Mouse (Mus musculus) retina, postnatal 7 days (tissue): ENCODE results near the gene Psmb8.
A peak's percentile ranks its signal among the peaks of the same experiment; 100 is the strongest.

Experiments used
- DNase-seq: peaks from one replicate; pipeline ENCODE4 v3.0.0-alpha.2; 2012; ENCODE audit warnings: low read depth, low spot score

The Psmb8 gene

DNA sequence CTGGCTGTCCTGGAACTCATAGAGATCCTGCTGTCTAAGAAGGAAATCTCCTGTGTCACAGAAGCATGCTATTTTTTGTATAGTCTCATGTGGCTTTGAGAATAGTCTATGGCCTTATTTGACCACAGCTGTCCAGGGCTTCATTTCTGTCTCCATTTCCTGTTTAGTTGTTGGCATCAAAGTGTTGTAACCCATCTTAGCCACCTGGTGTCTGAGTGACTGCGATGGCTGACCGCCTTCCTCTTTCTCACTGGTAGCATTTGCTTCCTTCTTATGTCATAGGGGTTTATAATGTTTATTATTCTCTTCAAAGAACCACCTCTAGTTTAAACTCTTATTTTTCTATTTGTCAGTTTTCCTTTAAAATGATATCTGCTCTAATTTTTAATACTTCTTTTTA, 51.2 kb downstream of the Psmb8 start:
- no peak for DNase-seq

DNA sequence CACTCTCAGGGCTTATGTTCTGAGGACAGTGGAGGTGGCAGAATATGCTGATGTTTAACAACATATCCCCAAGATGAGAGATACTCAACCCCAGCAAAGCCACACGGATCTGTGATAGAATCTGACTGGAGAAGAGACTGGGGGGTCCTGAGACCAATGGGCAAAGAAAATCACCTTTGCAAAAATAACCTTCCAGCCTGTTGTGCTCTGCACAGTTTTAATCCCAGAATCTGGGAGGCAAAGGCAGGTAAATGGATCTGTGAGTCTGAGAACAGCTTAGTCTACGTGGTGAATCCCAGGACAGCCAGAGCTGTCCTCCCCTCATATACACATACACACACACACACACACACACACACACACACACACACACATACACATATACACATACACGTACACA, 51.8 kb downstream of the Psmb8 start:
- DNase-seq = no peak

DNA sequence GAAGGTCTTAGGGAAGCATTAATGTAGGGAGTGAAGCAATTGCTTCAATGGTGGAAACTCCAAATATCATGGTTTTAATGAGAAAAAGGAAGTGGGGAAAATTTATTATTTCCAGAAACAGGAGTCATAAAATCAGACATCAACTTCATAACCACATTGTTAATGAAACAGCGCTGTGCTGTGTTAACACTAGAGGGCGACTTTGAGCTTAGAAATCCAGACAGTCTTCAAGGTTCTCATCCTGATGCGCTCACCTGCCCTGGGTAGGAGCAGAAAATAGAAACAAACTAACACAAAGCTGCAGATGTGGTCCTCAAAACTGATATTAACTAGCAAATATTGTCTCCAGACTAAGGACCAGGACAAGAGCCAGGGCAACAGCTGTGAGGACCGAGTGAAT, 52.4 kb downstream of the Psmb8 start:
- DNase-seq = peak; percentile 34
